Mouse (Mus musculus): ENCODE data around the gene Cd79a. TPM values are rescaled to one million over a fixed set of nuclear protein-coding genes. Genes with fewer than 3 reads are reported as not detected.

Cd79a gene
- total and polyA plus RNA-seq, 3 experiments: 51.8 to 422 (median 75.2) TPM

GRCm38 (mm10) chr7:24902264-24902629 lies 5.1 kb downstream of the Cd79a start:
- Histone ChIP-seq H3K4me3 (replicated peaks in 1 of 3; ENCODE audit: low read depth in 2 of 3, low read length in 2 of 3, poor library complexity in 1 of 3) (peak overlapping the region; percentile 40 to 77 (median 75)), H3K27me3 (replicated peaks) (no peaks in the 10 kb centered on the region), H3K79me2 (replicated peaks; ENCODE audit: control insufficient read depth, extremely low read depth, insufficient read depth, poor library complexity, severe bottlenecking) (peaks cover 43% of the 10 kb centered on the region), H3K36me3 (replicated peaks in 1 of 2; ENCODE audit: control insufficient read depth in 1 of 2, insufficient read depth in 1 of 2, low read length in 1 of 2) (peaks cover 25 to 46% of the 10 kb centered on the region in 2 experiments), H3K4me1 (ENCODE audit: control insufficient read depth in 1 of 2, insufficient read depth in 2 of 2) (peaks cover 21 to 47% of the 10 kb centered on the region in 2 experiments), H3K9me3 (replicated peaks; ENCODE audit: low read length) (no peaks in the 10 kb centered on the region), H3K9ac (ENCODE audit: insufficient read depth, low read depth) (peak overlapping the region; percentile 98), H3K4me2 (ENCODE audit: insufficient read depth, low read depth, poor library complexity, severe bottlenecking) (peak overlapping the region; percentile 63), H3K27ac (ENCODE audit: insufficient read depth, low read depth) (peak overlapping the region; percentile 97)
- DNase-seq (ENCODE audit: extremely low read depth): no peak
- TF ChIP-seq KAT2A (IDR thresholded peaks at IDR 0.05; ENCODE audit: insufficient replicate concordance, low read length): 0 out of 2 replicates have a peak, but pooled peaks have one; percentile 46
- TF ChIP-seq RCOR1 (conservative IDR thresholded peaks at IDR 0.05; ENCODE audit: low read depth, low read length): no peak
- dilution Hi-C loops (cut with MboI; ENCODE audit: extremely low pct_ligation_motif_present, extremely low pct_unique_long_range_greater_than_20kb, low sequenced_read_pairs) (no loop called here), in situ Hi-C loops (cut with MboI; ENCODE audit: low pct_ligation_motif_present, low pct_unique_long_range_greater_than_20kb, low sequenced_read_pairs) (loop anchor here (10.0 kb wide), 1 partner anchor 47 kb away; no protein-coding TSS in a partner anchor)

GRCm38 (mm10) chr7:24902630-24903443 lies 5.7 kb downstream of the Cd79a start, which contains the start of gene Arhgef1:
Arhgef1 (plus strand) TSS chr7:24902912.
- in situ Hi-C loops (cut with MboI; ENCODE audit: low pct_ligation_motif_present, low pct_unique_long_range_greater_than_20kb, low sequenced_read_pairs): loop anchor here (10.0 kb wide), 1 partner anchor 48 kb away; no protein-coding TSS in a partner anchor
- no peaks in the 10 kb centered on the region for H3K27me3 ChIP-seq (replicated peaks)
- H3K36me3 ChIP-seq (replicated peaks in 1 of 2; ENCODE audit: control insufficient read depth in 1 of 2, insufficient read depth in 1 of 2, low read length in 1 of 2): peaks cover 31 to 52% of the 10 kb centered on the region in 2 experiments
- no peaks in the 10 kb centered on the region for H3K9me3 ChIP-seq (replicated peaks; ENCODE audit: low read length)
- peak within 1 kb of the TSS; percentile 97 for H3K27ac ChIP-seq (ENCODE audit: insufficient read depth, low read depth)
- DNase-seq (ENCODE audit: extremely low read depth): no peak
- H3K79me2 ChIP-seq (replicated peaks; ENCODE audit: control insufficient read depth, extremely low read depth, insufficient read depth, poor library complexity, severe bottlenecking): peaks cover 44% of the 10 kb centered on the region
- peak within 1 kb of the TSS; percentile 98 for H3K9ac ChIP-seq (ENCODE audit: insufficient read depth, low read depth)
- peak within 1 kb of the TSS; percentile 63 for H3K4me2 ChIP-seq (ENCODE audit: insufficient read depth, low read depth, poor library complexity, severe bottlenecking)
- peak within 1 kb of the TSS; percentile 75 to 95 (median 77) for H3K4me3 ChIP-seq (replicated peaks in 1 of 3; ENCODE audit: low read depth in 2 of 3, low read length in 2 of 3, poor library complexity in 1 of 3)
- H3K4me1 ChIP-seq (ENCODE audit: control insufficient read depth in 1 of 2, insufficient read depth in 2 of 2): peaks cover 21 to 53% of the 10 kb centered on the region in 2 experiments
- dilution Hi-C loops (cut with MboI; ENCODE audit: extremely low pct_ligation_motif_present, extremely low pct_unique_long_range_greater_than_20kb, low sequenced_read_pairs): no loop called here
- TF ChIP-seq TCF12 (IDR thresholded peaks at IDR 0.05; ENCODE audit: low read depth, low read length) (no peak; the same call in 1 of the 2 replicates), IRF4 (IDR thresholded peaks at IDR 0.05; ENCODE audit: low read depth, low read length) (no peak; the same call in 1 of the 2 replicates), RCOR1 (conservative IDR thresholded peaks at IDR 0.05; ENCODE audit: low read depth, low read length) (no peak), SMC3 (IDR thresholded peaks at IDR 0.05; ENCODE audit: low read depth, low read length) (no peak), CHD1 (IDR thresholded peaks at IDR 0.05; ENCODE audit: low read depth, low read length) (no peak), ELF1 (IDR thresholded peaks at IDR 0.05; ENCODE audit: low read depth, low read length) (peak; percentile 69), MYC (IDR thresholded peaks at IDR 0.05; ENCODE audit: low read depth, low read length) (no peak), UBTF (IDR thresholded peaks at IDR 0.05; ENCODE audit: low read depth, low read length) (0 out of 2 replicates have a peak, but pooled peaks have one; percentile 70), POLR2AphosphoS2 (IDR thresholded peaks at IDR 0.05; ENCODE audit: low read depth, low read length) (no peak; the same call in 1 of the 2 replicates), MAZ (IDR thresholded peaks at IDR 0.05; ENCODE audit: low read depth, low read length) (peak; percentile 61; the same call in 1 of the 2 replicates), JUND (conservative IDR thresholded peaks at IDR 0.05; ENCODE audit: low read depth, low read length) (no peak), ZKSCAN1 (IDR thresholded peaks at IDR 0.05; ENCODE audit: borderline replicate concordance, low read depth, low read length) (no peak), JUN (IDR thresholded peaks at IDR 0.05; ENCODE audit: insufficient read depth, low read depth, low read length) (no peak), ETS1 (conservative IDR thresholded peaks at IDR 0.05; ENCODE audit: low read depth, low read length) (no peak), RAD21 (IDR thresholded peaks at IDR 0.05; ENCODE audit: low read depth, low read length) (no peak), NELFE (IDR thresholded peaks at IDR 0.05; ENCODE audit: low read depth, low read length) (0 out of 2 replicates have a peak, but pooled peaks have one; percentile 38), ZNF384 (IDR thresholded peaks at IDR 0.05; ENCODE audit: low read depth, low read length) (peak; percentile 32; the same call in 1 of the 2 replicates), CHD2 (IDR thresholded peaks at IDR 0.05; ENCODE audit: low read length) (no peak), ZC3H11A (IDR thresholded peaks at IDR 0.05; ENCODE audit: low read depth, low read length) (no peak), EP300 (IDR thresholded peaks at IDR 0.05; ENCODE audit: low read length) (no peak), MEF2A (IDR thresholded peaks at IDR 0.05; ENCODE audit: borderline replicate concordance, low read depth, low read length) (no peak), E2F4 (IDR thresholded peaks at IDR 0.05; ENCODE audit: insufficient replicate concordance, low read depth, low read length) (no peak), USF1 (IDR thresholded peaks at IDR 0.05; ENCODE audit: low read depth, low read length) (no peak), POLR2A (IDR thresholded peaks at IDR 0.05; ENCODE audit: low read depth, low read length) (peak; percentile 47; the same call in 1 of the 2 replicates), BHLHE40 (IDR thresholded peaks at IDR 0.05; ENCODE audit: low read depth, low read length) (0 out of 2 replicates have a peak, but pooled peaks have one; percentile 11), MXI1 (IDR thresholded peaks at IDR 0.05; ENCODE audit: low read depth, low read length) (peak; percentile 52), SIN3A (IDR thresholded peaks at IDR 0.05; ENCODE audit: low read length) (peak; percentile 27; the same call in 1 of the 2 replicates), MAX (IDR thresholded peaks at IDR 0.05; ENCODE audit: low read length) (no peak), MAFK (IDR thresholded peaks at IDR 0.05; ENCODE audit: insufficient replicate concordance, low read length) (no peak)

Measured in CH12.LX (cell line).